Mouse (Mus musculus): Measurements from ENCODE around the gene C1qc. TPM values are rescaled to one million over a fixed set of nuclear protein-coding genes. Genes with fewer than 3 reads are reported as not detected.
A peak's percentile ranks its signal among the peaks of the same experiment; 100 is the strongest.

Gene C1qc
- total RNA-seq, 2 experiments from 2014 or later, result not detected

DNA sequence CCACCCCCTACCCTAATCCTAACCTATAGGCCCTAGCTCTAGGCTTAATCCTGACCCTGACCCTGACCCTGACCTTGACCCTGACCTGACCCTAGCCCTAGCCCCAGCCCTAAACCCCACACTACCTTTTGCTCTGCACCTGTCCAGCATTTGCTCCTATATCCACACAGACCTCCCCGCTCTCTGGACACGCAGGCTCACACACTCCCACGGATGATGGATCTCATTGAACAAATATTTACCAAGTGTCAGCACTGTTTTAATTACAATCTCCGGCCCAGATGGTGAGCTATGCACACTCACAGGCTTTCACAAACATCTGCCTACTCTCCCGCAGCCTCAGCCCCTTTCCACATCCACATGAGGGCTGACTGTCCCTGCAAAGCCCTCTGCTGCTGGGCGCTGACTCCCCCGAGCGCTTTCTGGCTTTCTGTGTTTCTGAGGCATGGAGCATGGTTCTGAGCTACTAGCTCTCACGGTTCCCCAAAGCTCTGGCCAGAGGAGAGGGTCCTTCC is 5.3 kb upstream of the C1qc start:
- no peak for ATAC-seq (replicated peaks; ENCODE audit: low FRiP score, low TSS enrichment, poor library complexity, severe bottlenecking)

DNA sequence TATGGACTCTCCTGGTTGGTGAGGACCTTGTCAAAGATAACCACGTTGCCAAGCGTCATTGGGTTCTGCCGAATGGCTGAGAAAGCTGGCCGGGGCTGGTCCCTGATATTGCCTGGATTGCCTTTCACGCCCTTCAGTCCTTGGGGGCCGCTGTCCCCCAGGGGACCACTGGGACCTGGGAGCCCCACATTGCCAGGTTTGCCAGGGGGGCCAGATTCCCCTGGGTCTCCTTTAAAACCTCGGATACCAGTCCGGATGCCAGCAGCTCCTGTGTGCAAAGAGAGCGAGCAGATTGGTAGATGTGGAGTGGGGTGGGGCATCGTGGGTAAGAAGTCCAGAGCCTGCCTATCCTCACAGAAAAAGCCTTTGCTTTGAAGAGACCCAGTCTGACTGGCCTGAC is 3.6 kb upstream of the C1qc start:
- no peak for ATAC-seq (replicated peaks; ENCODE audit: low FRiP score, low TSS enrichment, poor library complexity, severe bottlenecking)

DNA sequence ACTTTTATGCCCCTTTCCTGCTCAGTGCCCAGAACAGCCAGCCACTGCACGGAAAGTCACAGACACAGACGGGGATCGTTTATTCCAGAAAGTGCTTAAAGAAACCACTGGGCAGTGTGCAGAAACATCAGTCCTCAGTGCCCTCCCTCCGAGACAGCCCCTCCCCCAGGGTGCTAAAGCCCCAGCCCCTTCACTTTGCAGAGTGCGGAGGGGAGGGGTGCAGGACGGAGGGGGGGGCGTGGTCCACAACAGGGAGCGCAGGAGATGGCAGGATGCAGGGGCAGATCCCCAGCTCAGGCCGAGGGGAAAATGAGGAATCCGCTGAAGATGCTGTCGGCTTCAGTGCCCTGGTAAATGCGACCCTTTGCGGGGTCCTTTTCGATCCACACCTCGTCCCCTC is 3.0 kb upstream of the C1qc start:
- no peak for ATAC-seq (replicated peaks; ENCODE audit: low FRiP score, low TSS enrichment, poor library complexity, severe bottlenecking)

DNA sequence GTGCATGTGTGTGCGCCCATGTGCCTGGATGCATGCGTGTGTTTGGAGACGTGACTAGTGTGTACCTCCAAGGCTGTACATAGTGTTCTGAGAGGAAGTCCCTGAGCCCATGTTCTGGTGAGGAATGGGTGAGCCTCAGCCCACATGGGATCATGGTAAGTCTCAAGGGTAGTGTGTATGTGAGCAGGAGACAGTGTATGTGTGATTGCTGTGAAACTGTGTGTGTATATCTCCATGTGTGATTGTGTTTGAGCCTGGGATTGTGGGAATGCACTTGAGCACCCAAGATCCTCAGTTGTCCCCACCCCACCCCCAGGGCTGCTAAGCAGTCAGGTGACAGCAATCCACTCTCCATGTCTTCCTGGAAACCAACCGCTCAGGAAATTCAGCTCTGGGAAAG is 2.0 kb upstream of the C1qc start:
- no peak for ATAC-seq (replicated peaks; ENCODE audit: low FRiP score, low TSS enrichment, poor library complexity, severe bottlenecking)

DNA sequence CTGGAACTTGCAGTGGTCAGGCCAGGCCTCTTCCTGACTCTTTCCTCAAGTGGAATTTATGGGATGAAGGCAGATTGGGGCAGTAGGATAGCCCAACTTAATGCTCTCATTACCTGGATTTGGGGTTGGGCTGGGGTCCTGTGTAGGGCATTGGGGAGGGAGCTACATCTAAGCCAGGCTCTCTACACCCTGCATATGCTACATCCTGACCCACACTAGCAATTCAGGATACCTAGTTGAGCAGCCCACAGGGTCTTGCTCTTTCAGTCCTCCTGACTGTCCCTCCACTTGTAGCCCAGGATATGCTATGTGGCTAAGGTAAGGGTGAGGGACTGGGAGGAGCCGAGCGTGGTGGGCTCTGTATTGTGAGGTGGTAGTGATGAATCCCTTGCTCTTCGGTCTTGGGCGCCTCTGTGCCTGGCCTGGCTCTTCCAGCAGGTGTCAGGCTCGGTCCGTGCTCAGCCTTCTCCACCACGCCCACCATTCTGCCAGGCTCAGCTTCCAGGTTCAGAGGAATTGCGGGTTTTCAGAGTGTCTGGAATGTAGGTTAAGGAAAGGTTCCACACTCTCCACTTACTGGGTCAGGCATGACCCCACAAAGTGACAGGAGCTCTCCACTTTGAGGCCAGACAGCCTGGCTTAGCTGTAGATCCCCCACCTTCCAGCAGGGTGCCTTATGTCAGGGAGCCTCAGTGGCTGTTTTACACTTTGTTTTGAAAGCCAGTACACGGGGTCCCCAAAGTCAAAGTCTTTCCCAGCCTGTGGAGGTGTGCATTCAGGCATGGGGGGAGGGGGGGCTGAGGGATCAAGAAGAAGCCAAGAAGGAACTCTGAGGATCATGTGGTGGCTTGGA is 1.1 kb upstream of the C1qc start:
- no peak for ATAC-seq (replicated peaks; ENCODE audit: low FRiP score, low TSS enrichment, poor library complexity, severe bottlenecking)

DNA sequence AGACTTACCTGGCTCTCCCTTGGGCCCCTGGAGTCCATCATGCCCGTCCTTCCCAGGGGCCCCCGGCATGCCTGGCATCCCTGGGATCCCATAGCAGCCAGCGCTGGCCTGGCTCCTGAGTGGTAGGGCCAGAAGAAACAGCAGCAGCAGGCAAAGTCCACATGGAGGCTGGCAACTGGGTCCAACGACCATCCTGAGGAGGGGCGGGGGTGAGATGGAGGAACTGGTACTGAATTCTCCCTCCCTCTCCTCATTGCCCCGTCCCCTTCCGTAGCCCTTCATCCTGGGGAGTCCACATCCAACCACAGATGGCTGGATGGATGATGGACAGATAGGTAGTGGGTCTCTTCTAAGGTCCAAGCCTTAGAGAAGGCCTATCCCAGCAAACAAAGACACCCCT is 494 bp downstream of the C1qc start:
- no peak for ATAC-seq (replicated peaks; ENCODE audit: low FRiP score, low TSS enrichment, poor library complexity, severe bottlenecking)

DNA sequence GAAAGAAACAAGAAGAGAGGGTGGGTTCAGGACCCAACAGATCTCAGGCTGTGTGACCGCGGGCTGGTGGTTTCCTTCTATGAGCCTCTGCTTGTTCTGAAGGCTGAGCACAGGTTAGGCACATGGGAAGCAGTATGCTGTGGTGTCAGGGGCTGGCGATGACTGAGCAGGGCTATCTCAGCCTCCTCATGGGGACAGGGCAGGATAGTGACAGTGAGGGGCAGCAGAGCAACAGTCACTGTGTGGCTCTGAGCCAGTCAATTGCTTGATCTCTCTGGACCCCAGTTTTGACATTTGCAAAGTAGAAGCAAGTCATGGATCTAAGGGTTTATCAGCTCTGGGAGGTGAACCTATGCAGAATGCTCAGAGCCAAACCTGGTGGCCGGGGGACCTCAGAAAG is 1.8 kb downstream of the C1qc start:
- ATAC-seq (replicated peaks; ENCODE audit: low FRiP score, low TSS enrichment, poor library complexity, severe bottlenecking), result no peak

DNA sequence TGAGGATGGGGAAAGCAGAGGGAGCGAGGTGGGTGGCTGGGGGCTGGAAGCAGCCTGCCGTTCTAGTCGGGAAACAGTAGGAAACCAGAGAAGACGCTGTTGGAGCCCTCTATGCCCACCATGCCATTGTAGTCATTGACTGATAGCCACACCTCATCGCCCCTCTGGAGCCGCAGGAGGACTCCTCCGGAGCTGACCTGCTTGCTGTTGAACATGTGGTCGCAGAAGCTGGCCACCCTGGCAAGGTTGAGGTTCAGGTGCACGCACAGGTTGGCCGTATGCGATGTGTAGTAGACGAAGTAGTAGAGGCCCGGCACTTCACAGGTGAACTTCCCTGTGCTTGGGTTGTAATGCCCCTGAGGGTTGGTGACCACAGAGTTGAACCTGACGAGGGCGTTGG is 2.9 kb downstream of the C1qc start:
- ATAC-seq (replicated peaks; ENCODE audit: low FRiP score, low TSS enrichment, poor library complexity, severe bottlenecking), result no peak

DNA sequence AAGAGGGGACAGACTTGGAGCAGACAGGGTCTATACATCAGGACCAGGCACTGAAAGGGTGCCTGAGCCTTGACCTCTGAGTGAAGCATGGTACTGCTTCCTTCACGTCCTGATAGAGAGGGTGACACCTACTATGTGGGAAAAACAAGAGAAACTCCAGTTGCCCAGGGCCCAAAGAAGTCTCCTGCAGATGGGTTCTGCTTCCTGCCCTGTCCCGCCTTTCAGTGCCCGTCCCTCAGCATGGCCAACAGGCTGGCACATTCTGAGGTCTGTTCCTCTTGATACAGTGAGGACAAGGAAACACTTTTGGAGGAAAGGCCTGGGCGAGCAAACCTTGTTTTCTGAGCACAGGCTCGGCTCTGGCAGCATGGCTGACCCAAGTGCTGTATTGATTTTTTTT is 5.2 kb downstream of the C1qc start:
- ATAC-seq (replicated peaks; ENCODE audit: low FRiP score, low TSS enrichment, poor library complexity, severe bottlenecking), result no peak

DNA sequence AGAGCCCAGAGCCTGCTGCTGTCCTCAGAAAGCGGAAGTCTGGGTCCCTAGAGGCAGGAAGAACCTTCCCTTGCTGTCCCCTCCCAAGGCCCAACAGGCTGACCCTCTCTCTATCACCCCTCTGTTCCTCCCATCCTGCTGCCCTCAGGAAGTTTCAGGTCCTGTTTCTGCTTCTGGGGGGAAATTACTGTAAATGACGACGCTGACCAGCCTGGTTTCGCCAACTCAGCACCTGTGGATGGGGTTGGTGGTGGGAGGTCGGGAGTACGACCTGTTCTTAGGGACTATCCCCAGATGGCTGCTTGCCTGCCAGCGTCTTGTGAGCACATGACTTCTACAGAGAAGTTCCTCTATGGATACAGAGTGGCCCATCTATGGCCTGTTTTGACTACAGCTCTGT is 6.8 kb downstream of the C1qc start, which contains the start of gene C1qb:
C1qb (minus strand) TSS at position 87 of the 400 bp plus-strand sequence.
- no peak for ATAC-seq (replicated peaks; ENCODE audit: low FRiP score, low TSS enrichment, poor library complexity, severe bottlenecking)

DNA sequence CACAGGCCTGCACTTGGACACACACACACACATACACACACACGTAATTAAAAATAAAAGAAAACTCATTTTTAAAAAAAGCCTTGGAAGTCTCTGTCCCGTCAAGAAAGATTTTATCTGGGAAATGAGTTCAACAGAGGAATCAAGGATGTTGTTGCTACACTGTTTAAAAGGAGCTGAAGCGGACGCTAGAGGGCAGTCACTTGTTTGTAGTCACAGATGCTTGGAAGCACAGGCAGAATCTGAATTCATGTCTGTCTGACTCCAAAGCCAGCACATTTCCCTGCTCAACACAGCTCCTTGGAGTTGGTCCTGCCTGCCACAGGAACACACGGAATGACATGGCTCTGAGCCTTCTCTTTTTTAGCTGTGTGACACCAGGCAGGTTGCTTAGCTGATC is 14.3 kb downstream of the C1qc start:
- ATAC-seq (replicated peaks; ENCODE audit: low FRiP score, low TSS enrichment, poor library complexity, severe bottlenecking), result no peak

DNA sequence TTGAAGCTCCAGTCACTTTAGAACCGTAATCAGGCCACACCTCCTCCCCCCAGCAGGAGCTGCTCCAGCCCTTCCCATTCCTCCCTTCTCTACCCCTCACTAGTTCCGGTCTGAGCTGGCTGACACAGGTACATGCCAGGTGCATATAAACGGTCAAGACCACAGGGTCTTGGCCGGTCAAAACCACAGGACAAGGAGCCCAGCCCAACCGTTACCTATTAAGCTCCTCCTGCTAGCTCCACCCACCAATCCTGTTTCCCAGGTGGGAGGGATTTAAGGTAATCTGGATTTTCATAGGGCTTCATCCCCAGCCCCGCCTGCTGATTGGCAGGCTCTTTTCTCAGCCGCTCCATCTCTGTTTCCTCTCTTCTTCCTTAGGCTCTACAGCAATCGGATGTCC is 14.7 kb downstream of the C1qc start:
- no peak for ATAC-seq (replicated peaks; ENCODE audit: low FRiP score, low TSS enrichment, poor library complexity, severe bottlenecking)

DNA sequence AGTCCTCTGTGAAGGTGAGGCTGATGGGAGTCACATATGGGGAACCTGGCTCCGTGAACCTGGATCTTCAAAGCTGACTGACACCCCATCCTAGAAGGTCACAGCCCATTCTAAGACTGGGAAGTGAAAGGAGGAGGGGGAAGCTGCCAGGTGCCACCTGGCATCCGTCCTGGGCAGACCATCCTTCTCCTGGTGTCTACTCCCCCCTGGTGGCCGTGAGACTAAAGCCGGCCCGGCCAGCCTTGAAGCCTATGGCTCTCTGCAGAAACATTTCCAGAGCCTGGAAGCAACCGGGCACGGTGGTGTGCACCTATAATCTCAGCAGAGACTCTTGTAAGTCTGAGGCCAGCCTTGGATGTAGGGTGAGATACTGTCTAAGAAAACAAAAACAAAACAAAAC is 15.9 kb downstream of the C1qc start:
- 0 out of 2 replicates have a peak, but pooled peaks have one; percentile 37 for ATAC-seq (replicated peaks; ENCODE audit: low FRiP score, low TSS enrichment, poor library complexity, severe bottlenecking)

DNA sequence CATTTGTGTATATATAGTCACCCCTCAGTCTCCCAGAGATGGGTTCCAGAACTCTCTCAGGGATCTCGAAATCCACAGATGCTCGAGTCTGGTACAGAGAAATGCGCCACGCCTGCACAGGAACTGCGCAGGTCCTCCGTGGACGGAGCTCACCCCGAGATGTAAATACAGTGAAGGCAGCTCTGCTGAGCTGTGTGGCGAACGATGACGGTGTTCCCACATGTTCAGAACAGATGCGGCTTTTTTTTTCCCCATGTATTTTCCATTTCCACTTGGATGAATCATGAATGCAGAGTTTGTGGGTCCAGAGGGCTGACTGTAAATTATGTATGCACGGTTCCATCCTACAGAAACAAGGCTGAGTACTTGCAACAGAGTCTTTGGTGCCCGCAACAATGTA is 17.9 kb downstream of the C1qc start:
- no peak for ATAC-seq (replicated peaks; ENCODE audit: low FRiP score, low TSS enrichment, poor library complexity, severe bottlenecking)

DNA sequence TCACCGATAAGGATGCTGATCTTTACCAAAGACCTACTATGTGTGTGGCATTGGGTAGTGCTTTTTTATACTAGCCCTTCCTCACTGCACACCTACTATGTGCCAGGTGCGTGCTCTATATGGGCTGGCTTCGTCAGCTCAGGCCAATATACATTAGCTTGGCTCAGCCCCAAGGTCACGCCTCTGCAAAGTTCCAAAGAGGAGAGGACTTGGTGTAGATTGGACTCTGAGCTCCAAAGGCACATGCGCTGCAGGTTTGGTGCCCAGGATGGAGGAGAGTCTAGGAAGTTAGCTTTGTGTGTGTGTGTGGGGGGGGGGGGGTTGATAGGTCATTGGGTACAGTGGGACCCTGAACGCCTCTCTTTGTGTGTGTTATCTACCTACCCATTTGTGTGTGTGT is 24.5 kb downstream of the C1qc start:
- ATAC-seq (replicated peaks; ENCODE audit: low FRiP score, low TSS enrichment, poor library complexity, severe bottlenecking), result no peak

DNA sequence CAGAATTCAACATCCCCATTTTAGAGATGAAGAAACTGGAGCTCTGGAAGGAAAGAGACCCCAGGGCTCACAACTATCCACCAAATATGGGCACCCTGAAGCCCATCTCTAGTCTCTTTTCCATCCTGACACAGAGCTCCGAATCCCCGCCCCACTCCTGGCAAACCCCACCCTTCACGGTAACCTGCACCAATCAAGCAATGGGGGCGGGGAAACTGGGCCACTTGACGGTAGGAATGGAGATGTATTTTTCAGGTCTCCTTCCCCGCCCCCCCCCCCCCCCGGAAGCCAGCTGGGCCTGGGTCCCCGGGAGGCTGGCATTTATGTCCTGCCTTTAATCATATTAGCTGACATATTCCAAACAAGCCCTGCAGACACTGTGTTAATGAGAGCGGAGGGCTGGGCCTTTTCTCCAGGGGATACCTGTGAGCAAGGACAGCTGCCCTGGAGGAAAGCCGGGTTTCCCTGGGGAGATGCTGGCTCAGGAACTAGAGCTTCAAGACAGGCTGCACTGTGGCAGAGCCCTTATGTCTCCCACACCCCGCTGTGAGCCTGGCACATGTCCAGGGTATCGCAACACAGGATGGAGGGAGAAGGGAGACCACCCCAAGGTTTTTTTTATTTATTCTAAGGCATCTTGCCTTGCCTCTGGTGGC is 25.0 kb downstream of the C1qc start:
- no peak for ATAC-seq (replicated peaks; ENCODE audit: low FRiP score, low TSS enrichment, poor library complexity, severe bottlenecking)

DNA sequence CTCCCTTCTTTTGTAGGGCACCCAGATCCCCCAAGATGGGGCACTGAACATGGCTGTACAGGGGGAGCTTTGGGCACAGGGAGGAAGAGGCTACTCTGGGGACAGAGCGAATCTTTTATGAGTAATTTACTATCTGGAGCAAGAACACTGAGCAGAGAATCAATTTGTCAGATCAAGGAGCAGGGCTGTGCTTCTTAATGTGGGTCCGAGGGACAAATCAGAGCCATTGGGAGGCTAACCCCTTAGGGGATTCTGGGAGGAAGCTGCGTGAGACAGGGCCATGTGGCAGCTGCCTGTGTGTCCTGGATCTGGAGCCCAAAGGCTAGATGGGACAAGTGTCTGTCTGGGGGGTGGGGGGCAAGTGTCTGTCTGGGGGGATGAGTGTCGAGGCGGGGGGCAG is 27.3 kb downstream of the C1qc start:
- ATAC-seq (replicated peaks; ENCODE audit: low FRiP score, low TSS enrichment, poor library complexity, severe bottlenecking), result no peak

DNA sequence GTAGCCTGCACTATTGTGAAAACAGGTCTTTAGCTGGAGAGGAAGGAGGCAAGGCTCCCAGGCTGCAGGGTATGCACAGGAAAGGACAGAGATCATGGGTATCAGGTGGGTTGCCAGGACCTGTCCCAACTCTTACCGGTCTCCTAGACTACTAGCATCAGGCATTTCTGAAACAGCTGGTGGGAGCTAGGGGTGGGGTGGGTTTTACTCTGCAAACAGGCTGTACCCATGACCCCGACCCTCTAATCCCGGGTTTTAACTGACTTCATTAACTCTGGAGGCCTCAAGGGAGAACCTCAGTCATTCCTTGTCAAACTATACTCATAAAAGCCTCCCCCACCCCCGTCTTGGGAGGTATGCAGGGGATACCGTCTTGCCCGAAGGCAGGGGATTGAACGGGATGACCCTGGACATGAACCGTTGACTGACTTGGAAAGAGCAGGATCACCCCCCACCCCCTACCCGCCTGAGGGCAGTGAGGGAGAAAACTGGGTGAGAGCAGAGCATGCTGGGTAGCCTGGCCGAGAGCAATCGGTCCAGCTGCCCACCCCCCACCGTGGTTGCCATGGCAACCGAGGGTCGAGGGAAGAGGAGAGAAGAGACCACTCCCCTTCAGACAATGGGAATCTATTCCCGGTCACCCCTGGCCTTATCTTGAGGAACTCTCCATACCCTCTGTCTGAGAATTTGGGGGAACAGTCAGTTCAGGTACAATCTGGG is 28.0 kb downstream of the C1qc start:
- no peak for ATAC-seq (replicated peaks; ENCODE audit: low FRiP score, low TSS enrichment, poor library complexity, severe bottlenecking)

DNA sequence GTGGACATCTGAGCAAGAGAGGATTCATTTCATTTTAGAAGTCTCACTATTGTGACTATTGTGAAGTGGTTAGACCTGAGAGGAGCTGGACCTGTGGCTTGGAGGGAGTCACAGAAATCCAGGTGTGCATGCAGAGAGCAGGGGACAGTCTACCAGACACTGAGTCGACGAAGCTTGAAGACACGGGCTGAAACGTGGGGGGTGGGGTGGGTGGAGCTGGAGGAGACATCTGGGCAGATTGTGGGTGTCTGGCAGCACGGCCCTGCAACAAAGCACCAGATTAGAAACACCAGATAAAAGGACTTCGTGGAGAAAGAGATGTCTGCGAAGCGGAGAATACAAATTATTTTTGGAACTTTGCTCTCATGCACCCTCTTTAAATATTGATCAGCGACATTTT is 29.3 kb downstream of the C1qc start:
- ATAC-seq (replicated peaks; ENCODE audit: low FRiP score, low TSS enrichment, poor library complexity, severe bottlenecking), result no peak

DNA sequence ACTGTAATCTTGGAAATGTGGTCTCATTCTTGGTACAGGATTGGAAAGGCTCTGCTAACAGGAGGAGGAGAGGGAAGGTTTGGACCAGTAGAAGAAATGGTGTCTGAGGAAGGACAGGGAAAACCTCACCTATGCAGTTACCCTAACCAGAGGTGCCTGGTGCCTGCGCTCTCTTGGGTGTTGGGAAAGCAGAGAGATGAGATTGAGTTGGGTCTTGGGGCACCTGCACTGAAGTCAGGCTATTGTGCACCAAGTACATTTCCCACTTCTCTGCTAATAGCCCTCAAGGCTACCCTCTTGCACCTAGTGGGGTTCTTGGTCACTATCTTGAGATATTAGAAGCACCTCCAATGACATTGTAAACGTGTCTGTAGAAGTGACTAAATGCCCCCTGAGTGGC is 30.5 kb downstream of the C1qc start:
- ATAC-seq (replicated peaks; ENCODE audit: low FRiP score, low TSS enrichment, poor library complexity, severe bottlenecking), result no peak

Data from megakaryocyte-erythroid progenitor cell, adult 5-6 weeks (primary cell).